Mouse (Mus musculus): ENCODE data around the gene Rpgrip1l.

GRCm38 (mm10) chr8:91234097-91234496, 79.0 kb downstream of the Rpgrip1l start:
- no peak for TF ChIP-seq CTCF (conservative IDR thresholded peaks at IDR 0.05 in 1 of 2, IDR thresholded peaks at IDR 0.05 in 1 of 2; ENCODE audit: low read depth in 2 of 2, low read length in 2 of 2)
- TF ChIP-seq CHD1 (IDR thresholded peaks at IDR 0.05; ENCODE audit: low read depth, low read length) = no peak
- TF ChIP-seq NELFE (IDR thresholded peaks at IDR 0.05; ENCODE audit: low read depth, low read length) = no peak
- TF ChIP-seq KAT2A (IDR thresholded peaks at IDR 0.05; ENCODE audit: insufficient replicate concordance, low read length) = no peak
- no peak for TF ChIP-seq MAX (IDR thresholded peaks at IDR 0.05; ENCODE audit: low read length)
- TF ChIP-seq EP300 (IDR thresholded peaks at IDR 0.05; ENCODE audit: low read length) = no peak
- no peak for TF ChIP-seq POLR2A (IDR thresholded peaks at IDR 0.05; ENCODE audit: low read depth, low read length)
- no peak for TF ChIP-seq USF2 (conservative IDR thresholded peaks at IDR 0.05; ENCODE audit: low read depth, low read length)
- TF ChIP-seq NRF1 (IDR thresholded peaks at IDR 0.05; ENCODE audit: low read depth, low read length) = no peak
- TF ChIP-seq ZNF384 (IDR thresholded peaks at IDR 0.05; ENCODE audit: low read depth, low read length) = no peak
- TF ChIP-seq ZMIZ1 (IDR thresholded peaks at IDR 0.05; ENCODE audit: low read depth, low read length) = no peak
- no peak for TF ChIP-seq E2F4 (IDR thresholded peaks at IDR 0.05; ENCODE audit: insufficient replicate concordance, low read depth, low read length)
- no peak for TF ChIP-seq CHD2 (IDR thresholded peaks at IDR 0.05; ENCODE audit: low read length)

All from CH12.LX (cell line).